Mouse (Mus musculus) ES-Bruce4 (cell line): ENCODE data around the gene Khsrp. TPM values are rescaled to one million over a fixed set of nuclear protein-coding genes. Genes with fewer than 3 reads are reported as not detected.

Experiments used
- H3K27ac ChIP-seq: 2 replicates; pipeline ENCODE4 v1.5.1; 2012; ENCODE audit warnings: low read length, inconsistent platforms; ENCODE audit not compliant: insufficient read depth
- H3K27me3 ChIP-seq: 2 replicates; pipeline ENCODE4 v1.6.1; 2012; ENCODE audit warnings: mild to moderate bottlenecking, low read length, inconsistent platforms; ENCODE audit not compliant: control insufficient read depth, poor library complexity, insufficient read depth, severe bottlenecking
- H3K36me3 ChIP-seq: 2 replicates; pipeline ENCODE4 v1.6.1; 2012; ENCODE audit warnings: inconsistent platforms, mild to moderate bottlenecking, low read length, moderate library complexity; ENCODE audit not compliant: control insufficient read depth, poor library complexity, insufficient read depth, severe bottlenecking
- H3K4me1 ChIP-seq: one replicate; pipeline ENCODE4 v1.8.1; 2011; ENCODE audit warnings: low read length; ENCODE audit not compliant: control insufficient read depth, insufficient read depth
- H3K4me3 ChIP-seq: 2 replicates; pipeline ENCODE4 v1.5.1; 2011; ENCODE audit warnings: low read depth, mild to moderate bottlenecking, low read length
- H3K9ac ChIP-seq: 2 replicates; pipeline ENCODE4 v1.6.1; 2012; ENCODE audit warnings: low read depth, mild to moderate bottlenecking, inconsistent platforms; ENCODE audit not compliant: poor library complexity, severe bottlenecking
- H3K9me3 ChIP-seq: replicated peaks from 2 replicates; pipeline ENCODE4 v1.6.1; 2012; ENCODE audit warnings: mild to moderate bottlenecking, low read length, inconsistent platforms; ENCODE audit not compliant: control insufficient read depth, poor library complexity, insufficient read depth, severe bottlenecking
- CTCF ChIP-seq: IDR thresholded peaks from one replicate; pipeline ENCODE4 v1.8.1; 2011; ENCODE audit warnings: low read depth, low read length
- EP300 ChIP-seq: IDR thresholded peaks from 2 replicates; pipeline ENCODE4 v1.6.1; 2011; ENCODE audit warnings: low read depth, low read length; ENCODE audit not compliant: insufficient read depth
- POLR2A ChIP-seq: IDR thresholded peaks from one replicate; pipeline ENCODE4 v1.8.1; 2011; ENCODE audit warnings: low read length; ENCODE audit not compliant: insufficient read depth
- polyA plus RNA-seq: library from polyadenylated mRNA; stranded (reverse); fragments of >200 nt; gene quantifications from 2 replicates; pipeline ENCODE4 v1.2.4, GENCODE M21; 2011; ENCODE audit warnings: low read depth; ENCODE audit not compliant: missing spikeins, insufficient read depth, insufficient read length

Gene Khsrp
- polyA plus RNA-seq: 166 and 176 TPM in 2 replicates

DNA sequence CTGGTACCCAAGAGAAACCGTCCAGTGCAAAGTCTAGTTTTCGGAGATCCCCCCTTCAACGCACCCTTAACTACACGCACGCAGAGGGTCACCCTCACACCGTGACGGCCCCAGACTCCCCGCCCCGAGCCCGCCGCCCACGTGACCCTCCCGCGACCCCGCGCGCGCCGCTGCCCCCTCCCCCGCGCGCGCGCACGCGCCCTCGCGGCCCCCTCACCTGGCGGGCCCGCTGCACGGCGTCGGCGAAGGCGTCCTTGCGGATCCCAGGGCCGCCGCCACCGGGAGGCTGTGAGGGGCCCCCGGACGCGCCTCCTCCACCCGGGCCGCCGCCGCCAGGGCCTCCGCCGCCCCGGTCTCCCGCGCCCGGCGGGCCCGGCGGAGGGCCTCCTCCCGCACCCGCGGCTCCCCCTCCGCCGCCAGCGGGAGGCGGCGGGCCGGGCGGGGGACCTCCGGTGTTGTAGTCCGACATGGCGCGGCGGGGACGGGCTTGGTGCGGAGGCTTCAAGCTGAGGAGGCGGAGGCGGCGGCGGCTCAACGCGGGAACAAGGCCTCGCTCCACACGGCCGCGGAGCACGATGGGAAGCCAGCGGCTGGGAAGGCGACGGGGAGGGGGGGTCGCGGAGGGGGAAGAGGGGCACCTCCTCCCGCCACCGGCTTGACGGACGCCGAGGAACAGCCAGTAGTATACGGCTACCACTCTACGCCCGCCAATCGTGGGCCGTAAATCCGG is at the start of gene Khsrp:
Gene Khsrp (minus strand): TSS at position 592 of the 730 bp plus-strand sequence.
- Histone ChIP-seq H3K9ac (peak within 1 kb of the TSS; percentile 99), H3K36me3 (peaks cover 26% of the 10 kb centered on the region), H3K9me3 (no peaks in the 10 kb centered on the region), H3K4me1 (no peaks in the 10 kb centered on the region), H3K4me3 (peak within 1 kb of the TSS; percentile 95), H3K27me3 (no peaks in the 10 kb centered on the region), H3K27ac (peak within 1 kb of the TSS; percentile 48)
- TF ChIP-seq EP300 (no peak), POLR2A (no peak), CTCF (no peak)

DNA sequence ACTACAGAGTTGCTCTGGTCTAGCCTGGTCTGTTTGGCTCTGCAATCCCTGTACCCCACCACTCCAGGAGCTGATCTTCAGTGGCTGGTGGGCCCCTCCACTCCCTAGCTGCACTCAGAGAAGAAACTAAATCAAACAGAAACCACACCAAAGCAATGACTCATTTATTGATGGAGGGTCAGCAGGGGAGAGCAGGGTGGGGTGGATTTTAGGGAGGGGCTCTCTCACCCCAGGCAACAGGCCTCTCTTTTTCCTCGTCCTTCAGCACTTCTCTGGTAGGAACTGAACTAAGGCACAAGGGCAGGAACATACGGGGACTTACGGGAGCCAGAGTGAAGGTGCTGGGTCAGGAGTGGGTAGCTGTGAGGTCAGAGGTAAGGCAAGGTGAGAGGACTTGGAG is 48.6 kb upstream of the Khsrp start:
- Histone ChIP-seq H3K9ac (no peak overlapping the region), H3K4me3 (no peak overlapping the region)

DNA sequence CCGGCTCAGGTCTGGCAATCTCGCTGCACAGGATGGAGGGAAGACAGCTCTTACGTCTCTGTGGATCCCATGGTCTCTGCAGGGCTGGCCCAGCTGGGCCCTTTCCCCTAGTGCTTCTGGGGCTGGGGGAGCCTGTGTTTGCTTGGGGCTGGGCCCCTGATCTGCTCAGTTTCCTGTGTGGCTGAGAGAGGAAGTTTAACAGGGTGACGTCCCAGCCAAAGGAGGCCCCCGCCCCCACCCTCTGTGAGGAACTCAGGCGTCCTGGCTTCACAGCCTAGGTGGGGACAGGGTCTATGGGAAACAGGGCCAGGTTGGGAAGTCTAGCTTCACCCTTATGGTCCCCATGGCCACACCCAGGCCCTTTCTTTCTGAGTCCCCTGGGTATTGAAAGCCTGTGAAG is 47.0 kb upstream of the Khsrp start, which contains the start of gene Dennd1c:
Gene Dennd1c (minus strand): TSS at position 179 of the 400 bp plus-strand sequence.
- peaks cover 8% of the 10 kb centered on the region for H3K4me1 ChIP-seq
- no peaks in the 10 kb centered on the region for H3K36me3 ChIP-seq
- no peaks in the 10 kb centered on the region for H3K9me3 ChIP-seq
- no peak within 1 kb of the TSS for H3K9ac ChIP-seq
- no peak for TF ChIP-seq POLR2A
- TF ChIP-seq CTCF: no peak
- no peak for TF ChIP-seq EP300
- H3K4me3 ChIP-seq: no peak within 1 kb of the TSS
- H3K27ac ChIP-seq: no peak within 1 kb of the TSS
- H3K27me3 ChIP-seq: no peaks in the 10 kb centered on the region

More for the DNA sequence above, 48.6 kb upstream of the Khsrp start:
- peaks cover 2% of the 10 kb centered on the region for H3K4me1 ChIP-seq
- TF ChIP-seq CTCF (no peak), EP300 (no peak), POLR2A (no peak)
- no peaks in the 10 kb centered on the region for H3K36me3 ChIP-seq
- H3K27ac ChIP-seq: no peak overlapping the region
- no peaks in the 10 kb centered on the region for H3K27me3 ChIP-seq
- no peaks in the 10 kb centered on the region for H3K9me3 ChIP-seq

DNA sequence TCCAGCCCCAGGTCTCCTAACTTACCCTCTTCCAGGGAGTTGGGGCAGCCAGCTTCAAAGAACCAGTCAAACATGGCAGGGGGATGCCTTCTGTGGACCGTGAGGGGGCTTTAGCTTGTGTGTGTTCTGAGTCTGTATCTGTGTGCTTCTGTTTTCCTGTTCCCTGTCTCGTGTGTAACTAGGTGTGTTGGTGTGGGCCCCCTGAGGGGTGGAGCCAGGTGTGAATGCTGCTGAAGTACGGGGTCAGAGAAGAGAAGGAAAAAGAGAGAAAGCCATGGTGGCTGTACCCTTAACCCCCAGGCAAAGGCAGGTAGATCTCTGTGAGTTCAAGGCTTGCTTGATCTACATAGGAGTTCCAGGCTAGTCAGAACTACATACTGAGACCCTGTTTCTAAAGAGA is 45.6 kb upstream of the Khsrp start:
- H3K4me1 ChIP-seq: peaks cover 10% of the 10 kb centered on the region
- no peak for TF ChIP-seq CTCF
- no peak for TF ChIP-seq POLR2A
- no peak for TF ChIP-seq EP300
- H3K4me3 ChIP-seq: no peak overlapping the region
- no peaks in the 10 kb centered on the region for H3K9me3 ChIP-seq
- H3K27ac ChIP-seq: no peak overlapping the region
- no peaks in the 10 kb centered on the region for H3K27me3 ChIP-seq
- no peak overlapping the region for H3K9ac ChIP-seq
- no peaks in the 10 kb centered on the region for H3K36me3 ChIP-seq

GRCm38 (mm10) chr17:57070699-57071098 is 39.4 kb upstream of the Khsrp start:
- Histone ChIP-seq H3K4me3 (peak overlapping the region; percentile 69), H3K27ac (peak overlapping the region; percentile 48; the same call in 1 of the 2 replicates), H3K27me3 (no peaks in the 10 kb centered on the region), H3K4me1 (peaks cover 16% of the 10 kb centered on the region), H3K36me3 (0 out of 2 replicates have a peak, but pooled peaks cover 2% of the 10 kb centered on the region), H3K9me3 (no peaks in the 10 kb centered on the region), H3K9ac (peak overlapping the region; percentile 57)
- TF ChIP-seq POLR2A: no peak
- TF ChIP-seq EP300: peak; percentile 79; the same call in 1 of the 2 replicates
- TF ChIP-seq CTCF: no peak

- Histone ChIP-seq H3K27me3 (no peaks in the 10 kb centered on the region), H3K9ac (peak overlapping the region; percentile 57), H3K36me3 (0 out of 2 replicates have a peak, but pooled peaks cover 2% of the 10 kb centered on the region), H3K4me3 (peak overlapping the region; percentile 69), H3K4me1 (peaks cover 16% of the 10 kb centered on the region), H3K9me3 (no peaks in the 10 kb centered on the region), H3K27ac (peak overlapping the region; percentile 70)
- TF ChIP-seq POLR2A: no peak
- no peak for TF ChIP-seq EP300
- no peak for TF ChIP-seq CTCF
Observed at GRCm38 (mm10) chr17:57070272-57070671, 39.0 kb upstream of the Khsrp start.
